Mouse (Mus musculus) Patski (cell line): Measurements from ENCODE around the gene Msi2. TPM values are rescaled to one million over a fixed set of nuclear protein-coding genes. Genes with fewer than 3 reads are reported as not detected.

Source experiments
- ATAC-seq: fragments of 100-300 bp; one replicate; pipeline ENCODE4 v1.8.0; 2021
- CTCF ChIA-PET: fragments of 350-600 bp; sonication (Branson Sonifier 250); formaldehyde crosslinking; loops from one replicate; lab custom pipeline; 2022; ENCODE audit warnings: inconsistent platforms; lab: Charles Lee
- POLR2A ChIA-PET: fragments of 350-600 bp; sonication (Branson Sonifier 250); formaldehyde crosslinking; loops from one replicate; lab custom pipeline; 2022; ENCODE audit warnings: antibody characterized with exemption, inconsistent platforms; lab: Charles Lee
- DNase-seq: peaks from one replicate; pipeline ENCODE4 v3.0.0-alpha.2; 2011; ENCODE audit warnings: low read depth, low spot score
- H3K27me3 ChIP-seq: fragments of 371-371 bp; one replicate; pipeline ENCODE4 v1.5.1; 2021
- CTCF ChIP-seq: fragments of 100-300 bp; IDR thresholded peaks from one replicate; pipeline ENCODE4 v1.5.1; 2021
- in situ Hi-C: fragments of 300-500 bp; cut with MboI; formaldehyde crosslinking; loops from 3 replicates; pipeline ENCODE4 v1.11.1; 2018; ENCODE audit warnings: low pct_unique_long_range_greater_than_20kb, mixed read lengths
- polyA plus RNA-seq: library from polyadenylated mRNA; unstranded; gene quantifications from one replicate; pipeline ENCODE4 v1.2.3, GENCODE M21; 2021

Msi2 gene
- polyA plus RNA-seq, 1 experiment from 2014 or later: 72.3 TPM

- DNase-seq: no peak
- ChIA-PET CTCF (interaction anchor here (1.0 to 1.4 kb wide), 4 partner anchors 12 to 87 kb away, joined by 3 to 4 read pairs (median 3); no protein-coding TSS in a partner anchor), POLR2A (interaction anchor here (0.5 to 1.3 kb wide), 3 partner anchors 11 to 284 kb away, joined by 3 read pairs; no protein-coding TSS in a partner anchor)
- TF ChIP-seq CTCF: no peak
- no peaks in the 10 kb centered on the region for H3K27me3 ChIP-seq
- no peak for ATAC-seq
- in situ Hi-C loops: no loop called here
Measured at GRCm38 (mm10) chr11:88430292-88430691, 288.0 kb downstream of the Msi2 start.

GRCm38 (mm10) chr11:88429680-88430079 is 288.6 kb downstream of the Msi2 start:
- no peak for TF ChIP-seq CTCF
- ChIA-PET POLR2A (interaction anchor here (1.3 kb wide), 1 partner anchor 10 kb away, joined by 3 read pairs; no protein-coding TSS in a partner anchor), CTCF (interaction anchor here (1.0 to 1.4 kb wide), 4 partner anchors 12 to 87 kb away, joined by 3 to 4 read pairs (median 3); no protein-coding TSS in a partner anchor)
- no peaks in the 10 kb centered on the region for H3K27me3 ChIP-seq
- no peak for ATAC-seq
- no peak for DNase-seq
- in situ Hi-C loops: loop anchor here (10.0 kb wide), 1 partner anchor 295 kb away; no protein-coding TSS in a partner anchor

GRCm38 (mm10) chr11:88425631-88426101 is 292.6 kb downstream of the Msi2 start:
- TF ChIP-seq CTCF: no peak
- no peaks in the 10 kb centered on the region for H3K27me3 ChIP-seq
- ChIA-PET POLR2A (no interaction called here), CTCF (no interaction called here)
- in situ Hi-C loops: loop anchor here (10.0 kb wide), 1 partner anchor 299 kb away; no protein-coding TSS in a partner anchor
- DNase-seq: no peak
- ATAC-seq: no peak

- DNase-seq: no peak
- in situ Hi-C loops: loop anchor here (10.0 to 25.0 kb wide), 2 partner anchors 301 to 462 kb away; no protein-coding TSS in a partner anchor
- ChIA-PET CTCF (interaction anchor here (1.3 kb wide), 1 partner anchor 14 kb away, joined by 3 read pairs; no protein-coding TSS in a partner anchor), POLR2A (interaction anchor here (0.6 kb wide), 1 partner anchor 44 kb away, joined by 3 read pairs; no protein-coding TSS in a partner anchor)
- no peaks in the 10 kb centered on the region for H3K27me3 ChIP-seq
- no peak for ATAC-seq
- TF ChIP-seq CTCF: no peak
Measured at GRCm38 (mm10) chr11:88424034-88424767, 294.1 kb downstream of the Msi2 start.

- no peaks in the 10 kb centered on the region for H3K27me3 ChIP-seq
- peak; percentile 85 for ATAC-seq
- no peak for TF ChIP-seq CTCF
- CTCF ChIA-PET: no interaction called here
- POLR2A ChIA-PET: no interaction called here
- in situ Hi-C loops: loop anchor here (10.0 to 25.0 kb wide), 2 partner anchors 304 to 459 kb away; no protein-coding TSS in a partner anchor
- peak; percentile 95 for DNase-seq
Measured at GRCm38 (mm10) chr11:88421057-88421578, 297.2 kb downstream of the Msi2 start.

GRCm38 (mm10) chr11:88419657-88420366 is 298.5 kb downstream of the Msi2 start:
- in situ Hi-C loops: loop anchor here (10.0 to 25.0 kb wide), 3 partner anchors 305 to 458 kb away; no protein-coding TSS in a partner anchor
- no peaks in the 10 kb centered on the region for H3K27me3 ChIP-seq
- ChIA-PET POLR2A (interaction anchor here (1.0 kb wide), 1 partner anchor 10 kb away, joined by 3 read pairs; no protein-coding TSS in a partner anchor), CTCF (interaction anchor here (1.0 to 1.1 kb wide), 2 partner anchors 13 to 16 kb away, joined by 3 read pairs; no protein-coding TSS in a partner anchor)
- ATAC-seq (no peak), DNase-seq (no peak)
- no peak for TF ChIP-seq CTCF

- no peak for TF ChIP-seq CTCF
- in situ Hi-C loops: loop anchor here (10.0 to 25.0 kb wide), 2 partner anchors 406 to 457 kb away; no protein-coding TSS in a partner anchor
- no peaks in the 10 kb centered on the region for H3K27me3 ChIP-seq
- DNase-seq: no peak
- ChIA-PET CTCF (interaction anchor here (1.0 kb wide), 1 partner anchor 17 kb away, joined by 3 read pairs; no protein-coding TSS in a partner anchor), POLR2A (interaction anchor here (1.0 kb wide), 1 partner anchor 11 kb away, joined by 3 read pairs; no protein-coding TSS in a partner anchor)
- ATAC-seq: no peak
Measured at GRCm38 (mm10) chr11:88419064-88419463, 299.2 kb downstream of the Msi2 start.

- CTCF ChIA-PET: no interaction called here
- H3K27me3 ChIP-seq: no peaks in the 10 kb centered on the region
- in situ Hi-C loops: loop anchor here (10.0 to 25.0 kb wide), 2 partner anchors 410 to 452 kb away; no protein-coding TSS in a partner anchor
- TF ChIP-seq CTCF: no peak
- ATAC-seq (no peak), DNase-seq (no peak)
- POLR2A ChIA-PET: no interaction called here
Measured at GRCm38 (mm10) chr11:88414157-88414870, 304.0 kb downstream of the Msi2 start.
